Mouse (Mus musculus): Measurements from ENCODE around the gene Dnah7c. TPM values are rescaled to one million over a fixed set of nuclear protein-coding genes. Genes with fewer than 3 reads are reported as not detected.
"Not testable (repeated sequence)": the region's sequence is repeated elsewhere in the genome, so short reads cannot be mapped to it uniquely, and the experiment has no call there.

Gene Dnah7c
- polyA plus RNA-seq, 1 experiment from 2014 or later: 0.17 TPM

DNA sequence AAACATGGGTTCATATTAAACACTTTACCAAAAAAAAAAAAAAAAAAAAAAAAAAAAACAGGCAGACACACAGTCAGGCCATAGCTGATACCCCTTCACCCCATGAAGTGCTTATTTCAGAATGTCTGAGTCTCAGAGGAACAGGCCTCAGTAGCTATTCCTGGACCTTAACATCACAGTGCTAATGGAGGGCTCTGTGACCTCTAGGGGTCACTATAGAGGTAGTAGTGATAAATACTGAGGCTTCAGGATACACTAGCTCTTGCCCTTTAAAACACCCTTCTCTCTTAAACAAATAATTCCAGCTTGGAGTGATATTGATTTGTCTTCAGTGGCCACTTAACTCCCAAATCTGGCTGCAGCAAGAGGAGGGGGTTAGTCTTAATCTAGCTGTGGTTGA is 343.9 kb downstream of the Dnah7c start:
- H3K4me1 ChIP-seq (ENCODE audit: control insufficient read depth, insufficient read depth, low read length); H3K9ac ChIP-seq (replicated peaks; ENCODE audit: low read depth, low read length); ATAC-seq (ENCODE audit: insufficient number of reproducible peaks, insufficient read depth, low FRiP score, low read depth); H3K27ac ChIP-seq (ENCODE audit: low read length); H3K4me2 ChIP-seq (replicated peaks; ENCODE audit: low read depth, low read length); H3K36me3 ChIP-seq (ENCODE audit: control insufficient read depth, insufficient read depth, low read length); H3K27me3 ChIP-seq (ENCODE audit: control insufficient read depth, insufficient read depth, low read length); H3K9me3 ChIP-seq (ENCODE audit: control insufficient read depth, low read depth, low read length); H3K4me3 ChIP-seq (ENCODE audit: low read depth, low read length): not testable (repeated sequence)

DNA sequence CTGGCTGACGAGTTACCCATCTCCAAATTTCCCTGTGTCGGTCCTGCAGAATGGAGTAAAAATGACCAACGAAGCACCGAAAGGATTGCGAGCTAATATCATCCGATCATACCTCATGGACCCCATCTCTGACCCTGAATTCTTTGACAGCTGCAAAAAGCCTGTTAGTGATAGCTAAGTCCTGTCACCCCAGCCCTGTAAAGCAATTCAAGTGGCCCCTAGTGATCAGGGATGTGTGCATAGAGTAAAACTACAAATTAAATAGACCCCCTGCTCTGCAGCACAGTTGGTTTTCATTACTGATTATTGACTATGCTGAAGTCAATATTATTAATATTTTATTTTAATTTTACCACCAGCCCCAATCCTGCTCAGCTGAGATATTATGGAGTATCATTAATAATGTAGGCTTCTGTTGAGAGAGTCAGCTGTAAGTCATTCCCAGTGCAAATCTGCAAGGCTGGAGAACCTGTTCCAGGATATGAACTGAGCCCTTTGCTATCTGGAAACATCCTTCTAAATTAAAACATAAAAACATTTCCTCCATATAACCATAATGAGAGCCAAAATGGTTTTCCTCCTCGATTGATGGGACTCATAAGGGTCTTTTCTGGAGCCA is 344.8 kb downstream of the Dnah7c start:
- not testable (repeated sequence) for H3K9me3 ChIP-seq (ENCODE audit: control insufficient read depth, low read depth, low read length); H3K4me3 ChIP-seq (ENCODE audit: low read depth, low read length); H3K4me1 ChIP-seq (ENCODE audit: control insufficient read depth, insufficient read depth, low read length); H3K36me3 ChIP-seq (ENCODE audit: control insufficient read depth, insufficient read depth, low read length); ATAC-seq (ENCODE audit: insufficient number of reproducible peaks, insufficient read depth, low FRiP score, low read depth); H3K27ac ChIP-seq (ENCODE audit: low read length); H3K27me3 ChIP-seq (ENCODE audit: control insufficient read depth, insufficient read depth, low read length); H3K9ac ChIP-seq (replicated peaks; ENCODE audit: low read depth, low read length); H3K4me2 ChIP-seq (replicated peaks; ENCODE audit: low read depth, low read length)
- WGBS: 86% methylated on average over 7 of the region's 7 CpGs

DNA sequence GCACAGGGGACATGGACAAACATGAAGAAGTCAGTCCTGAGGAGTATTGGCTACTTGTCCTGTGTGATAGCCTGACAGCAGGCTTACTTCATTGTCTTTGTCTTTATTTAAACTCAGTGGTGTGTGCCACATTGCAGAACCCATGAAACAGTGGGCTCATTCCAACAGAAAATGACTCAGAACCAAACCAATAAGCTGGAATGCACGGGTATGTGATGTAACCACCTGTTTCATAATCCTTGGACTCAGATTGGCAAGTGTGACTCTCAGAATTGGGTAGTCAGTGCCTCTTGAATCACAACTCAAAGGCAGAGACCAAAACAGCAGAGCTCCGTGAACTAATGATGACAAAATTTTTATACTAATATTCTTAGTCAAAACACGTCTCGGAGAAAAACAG is 356.8 kb downstream of the Dnah7c start:
- H3K9me3 ChIP-seq (ENCODE audit: control insufficient read depth, low read depth, low read length); ATAC-seq (ENCODE audit: insufficient number of reproducible peaks, insufficient read depth, low FRiP score, low read depth); H3K4me3 ChIP-seq (ENCODE audit: low read depth, low read length); H3K4me1 ChIP-seq (ENCODE audit: control insufficient read depth, insufficient read depth, low read length); H3K27me3 ChIP-seq (ENCODE audit: control insufficient read depth, insufficient read depth, low read length); H3K9ac ChIP-seq (replicated peaks; ENCODE audit: low read depth, low read length); H3K27ac ChIP-seq (ENCODE audit: low read length); H3K36me3 ChIP-seq (ENCODE audit: control insufficient read depth, insufficient read depth, low read length); H3K4me2 ChIP-seq (replicated peaks; ENCODE audit: low read depth, low read length): not testable (repeated sequence)
- 79% methylated on average over 4 of the region's 4 CpGs for WGBS

DNA sequence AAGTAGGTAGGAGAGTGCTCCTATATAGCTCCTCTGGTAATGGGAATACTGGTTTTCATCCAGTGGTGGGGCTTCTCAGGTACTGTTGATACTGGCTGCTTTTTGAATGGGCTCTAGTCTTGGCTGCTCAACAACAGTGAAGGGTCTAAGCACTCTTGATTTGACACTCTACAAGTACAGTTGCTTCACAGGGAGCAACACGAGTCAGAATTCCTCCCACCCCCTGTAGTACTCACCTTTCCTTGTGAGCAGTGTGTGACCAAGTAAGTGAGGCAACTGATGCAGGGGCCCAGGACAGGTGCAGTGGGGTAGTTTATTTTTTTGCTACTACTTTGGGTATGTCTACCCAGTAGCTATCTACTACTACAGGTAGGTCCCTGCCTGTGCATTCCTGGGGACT is 379.7 kb downstream of the Dnah7c start:
- no peak for ATAC-seq (ENCODE audit: insufficient number of reproducible peaks, insufficient read depth, low FRiP score, low read depth)
- H3K4me2 ChIP-seq (replicated peaks; ENCODE audit: low read depth, low read length): no peak overlapping the region
- no peak overlapping the region for H3K27ac ChIP-seq (ENCODE audit: low read length)
- no peak overlapping the region for H3K4me3 ChIP-seq (ENCODE audit: low read depth, low read length)
- no peaks in the 10 kb centered on the region for H3K27me3 ChIP-seq (ENCODE audit: control insufficient read depth, insufficient read depth, low read length)
- no peak overlapping the region for H3K9ac ChIP-seq (replicated peaks; ENCODE audit: low read depth, low read length)
- 79% methylated on average over 1 of the region's 1 CpGs for WGBS
- H3K4me1 ChIP-seq (ENCODE audit: control insufficient read depth, insufficient read depth, low read length): no peaks in the 10 kb centered on the region
- no peaks in the 10 kb centered on the region; the same call in 1 of the 2 replicates for H3K36me3 ChIP-seq (ENCODE audit: control insufficient read depth, insufficient read depth, low read length)
- no peaks in the 10 kb centered on the region for H3K9me3 ChIP-seq (ENCODE audit: control insufficient read depth, low read depth, low read length)

DNA sequence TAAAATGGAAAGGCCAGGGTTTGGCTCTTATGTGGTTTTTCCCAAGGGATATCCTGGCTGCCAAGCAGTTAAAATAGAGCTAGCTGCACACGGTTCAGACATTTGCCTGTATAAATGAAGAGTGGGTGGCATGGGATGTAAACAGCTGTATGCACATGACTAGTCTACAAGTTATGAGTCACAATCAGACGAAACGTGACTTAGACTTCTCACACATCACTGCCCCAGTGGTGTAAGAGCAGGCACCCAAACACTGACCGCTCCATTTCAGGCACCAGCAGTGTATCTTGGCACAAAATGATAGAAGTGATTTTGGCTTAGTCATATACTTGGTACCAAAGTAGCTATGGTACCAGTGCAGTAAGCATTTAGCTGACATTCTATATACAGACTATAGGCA is 383.2 kb downstream of the Dnah7c start:
- not testable (repeated sequence) for H3K27me3 ChIP-seq (ENCODE audit: control insufficient read depth, insufficient read depth, low read length); H3K27ac ChIP-seq (ENCODE audit: low read length); H3K36me3 ChIP-seq (ENCODE audit: control insufficient read depth, insufficient read depth, low read length); H3K4me3 ChIP-seq (ENCODE audit: low read depth, low read length); H3K9me3 ChIP-seq (ENCODE audit: control insufficient read depth, low read depth, low read length); H3K4me2 ChIP-seq (replicated peaks; ENCODE audit: low read depth, low read length); H3K4me1 ChIP-seq (ENCODE audit: control insufficient read depth, insufficient read depth, low read length); H3K9ac ChIP-seq (replicated peaks; ENCODE audit: low read depth, low read length); ATAC-seq (ENCODE audit: insufficient number of reproducible peaks, insufficient read depth, low FRiP score, low read depth)
- 87% methylated on average over 4 of the region's 4 CpGs for WGBS

DNA sequence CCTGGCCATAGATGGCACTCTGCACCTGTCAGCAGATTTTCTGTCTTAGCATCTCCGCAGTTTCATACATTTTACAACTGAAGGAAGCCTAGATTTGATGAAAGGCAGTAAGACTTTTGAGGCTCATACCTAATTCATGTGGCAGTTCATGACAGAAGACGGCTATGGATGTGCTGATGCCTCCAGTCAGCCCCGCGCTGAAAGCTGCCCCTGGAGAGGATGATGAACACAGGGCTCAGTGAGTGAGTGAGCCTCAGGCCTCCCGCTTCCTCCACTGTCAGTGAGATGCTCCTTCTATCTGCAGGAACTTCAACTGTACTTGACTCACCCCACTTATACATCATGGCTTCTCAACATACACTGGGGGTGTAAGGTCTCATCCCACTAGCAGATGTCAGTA is 392.5 kb downstream of the Dnah7c start:
- Histone ChIP-seq H3K4me1 (ENCODE audit: control insufficient read depth, insufficient read depth, low read length) (no peaks in the 10 kb centered on the region), H3K4me2 (replicated peaks; ENCODE audit: low read depth, low read length) (no peak overlapping the region), H3K27ac (ENCODE audit: low read length) (no peak overlapping the region), H3K27me3 (ENCODE audit: control insufficient read depth, insufficient read depth, low read length) (no peaks in the 10 kb centered on the region), H3K9me3 (ENCODE audit: control insufficient read depth, low read depth, low read length) (no peaks in the 10 kb centered on the region), H3K4me3 (ENCODE audit: low read depth, low read length) (no peak overlapping the region), H3K9ac (replicated peaks; ENCODE audit: low read depth, low read length) (no peak overlapping the region), H3K36me3 (ENCODE audit: control insufficient read depth, insufficient read depth, low read length) (peaks cover 7% of the 10 kb centered on the region)
- 96% methylated on average over 5 of the region's 5 CpGs for WGBS
- ATAC-seq (ENCODE audit: insufficient number of reproducible peaks, insufficient read depth, low FRiP score, low read depth): no peak

DNA sequence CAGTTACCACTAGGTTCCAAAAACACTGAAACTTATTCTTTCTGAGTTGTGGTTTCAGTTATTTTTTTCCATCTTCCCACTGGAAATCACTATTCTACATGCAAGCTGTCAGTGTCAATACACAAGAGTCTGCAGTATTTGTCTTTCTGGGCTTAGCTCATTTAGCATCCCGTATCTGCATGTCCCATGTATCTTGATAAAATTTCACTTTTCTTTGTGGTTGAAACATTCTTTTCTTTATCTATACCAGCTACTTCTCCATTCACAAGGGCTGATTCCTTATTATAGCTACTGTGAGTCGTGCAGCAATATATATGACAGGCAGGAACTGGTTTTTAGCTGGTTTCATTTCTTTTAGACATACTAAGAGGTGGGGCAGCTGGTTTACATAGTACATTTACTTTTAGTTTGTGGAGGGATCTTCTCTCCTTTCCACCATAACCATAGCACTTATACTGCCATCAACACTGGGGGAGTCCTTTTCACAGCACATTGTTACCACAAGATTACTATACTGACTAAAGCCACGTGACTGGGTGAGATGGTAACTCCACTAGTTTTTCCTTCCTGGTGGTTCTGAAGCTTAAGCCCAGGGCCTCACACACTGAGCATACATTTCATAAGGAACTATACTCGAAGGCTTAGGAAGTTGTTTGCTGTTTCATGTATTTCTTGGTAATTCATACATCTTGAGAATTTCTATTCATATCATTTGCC is 397.0 kb downstream of the Dnah7c start:
- no peak for ATAC-seq (ENCODE audit: insufficient number of reproducible peaks, insufficient read depth, low FRiP score, low read depth)
- peaks cover 7% of the 10 kb centered on the region for H3K36me3 ChIP-seq (ENCODE audit: control insufficient read depth, insufficient read depth, low read length)
- no peaks in the 10 kb centered on the region for H3K9me3 ChIP-seq (ENCODE audit: control insufficient read depth, low read depth, low read length)
- H3K4me2 ChIP-seq (replicated peaks; ENCODE audit: low read depth, low read length): no peak overlapping the region
- no peaks in the 10 kb centered on the region for H3K27me3 ChIP-seq (ENCODE audit: control insufficient read depth, insufficient read depth, low read length)
- 89% methylated on average over 4 of the region's 4 CpGs for WGBS
- H3K27ac ChIP-seq (ENCODE audit: low read length): no peak overlapping the region
- H3K9ac ChIP-seq (replicated peaks; ENCODE audit: low read depth, low read length): no peak overlapping the region
- H3K4me3 ChIP-seq (ENCODE audit: low read depth, low read length): no peak overlapping the region
- H3K4me1 ChIP-seq (ENCODE audit: control insufficient read depth, insufficient read depth, low read length): no peaks in the 10 kb centered on the region

DNA sequence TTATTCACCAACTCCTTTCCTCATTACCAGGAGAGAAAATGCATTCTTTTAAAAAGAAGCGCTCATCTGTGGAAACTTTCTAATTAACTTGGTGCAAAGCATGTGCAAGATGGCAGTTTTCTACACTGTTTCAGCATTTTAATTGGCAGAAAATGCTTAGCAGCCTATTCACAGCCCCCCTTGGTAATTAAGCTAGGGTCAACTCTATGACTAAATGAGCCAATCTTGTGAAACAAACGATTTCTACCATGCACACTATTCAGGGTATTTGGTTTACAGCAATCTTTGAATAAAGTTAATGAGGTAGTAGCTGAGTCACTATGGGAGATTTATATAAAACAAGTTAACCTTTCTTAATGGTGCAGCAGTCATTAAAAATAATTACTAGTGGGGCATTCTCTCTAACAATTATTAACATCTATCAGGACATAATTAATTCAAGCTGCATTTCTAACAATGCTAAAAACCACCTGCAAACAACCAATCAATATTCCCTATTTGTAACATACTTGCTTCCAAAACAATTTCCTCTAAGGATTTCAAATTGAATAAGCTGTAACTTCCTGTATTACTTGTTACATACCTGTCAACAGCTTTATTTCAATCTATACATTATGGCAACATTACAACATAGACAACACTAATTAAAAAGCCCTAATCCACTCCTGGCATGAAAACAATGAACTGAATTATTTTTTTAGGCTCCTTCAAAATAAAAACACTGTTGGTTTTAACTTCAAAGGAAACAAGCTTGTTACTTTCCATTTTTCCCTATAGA is 404.9 kb downstream of the Dnah7c start:
- no peak overlapping the region for H3K27ac ChIP-seq (ENCODE audit: low read length)
- no peak for ATAC-seq (ENCODE audit: insufficient number of reproducible peaks, insufficient read depth, low FRiP score, low read depth)
- no peaks in the 10 kb centered on the region for H3K9me3 ChIP-seq (ENCODE audit: control insufficient read depth, low read depth, low read length)

More for the DNA sequence above, 404.9 kb downstream of the Dnah7c start:
- H3K9ac ChIP-seq (replicated peaks; ENCODE audit: low read depth, low read length): no peak overlapping the region
- no peak overlapping the region for H3K4me2 ChIP-seq (replicated peaks; ENCODE audit: low read depth, low read length)
- H3K4me3 ChIP-seq (ENCODE audit: low read depth, low read length): no peak overlapping the region
- 89% methylated on average over 2 of the region's 2 CpGs for WGBS
- peaks cover 10% of the 10 kb centered on the region for H3K36me3 ChIP-seq (ENCODE audit: control insufficient read depth, insufficient read depth, low read length)
- no peaks in the 10 kb centered on the region for H3K4me1 ChIP-seq (ENCODE audit: control insufficient read depth, insufficient read depth, low read length)
- no peaks in the 10 kb centered on the region for H3K27me3 ChIP-seq (ENCODE audit: control insufficient read depth, insufficient read depth, low read length)
